Mouse (Mus musculus) naive thymus-derived CD4-positive, alpha-beta T cell, adult 5 months (primary cell): ENCODE measurements around the gene Dnah8. TPM values are rescaled to one million over a fixed set of nuclear protein-coding genes. Genes with fewer than 3 reads are reported as not detected.

Experiments
- polyA plus RNA-seq: library from polyadenylated mRNA; unstranded; fragments of 100-300 nt; shearing (Covaris generic); gene quantifications from one replicate; pipeline ENCODE4 v1.2.1, GENCODE M21; 2017

Dnah8 gene
- polyA plus RNA-seq: 25.2 TPM

GRCm38 (mm10) chr17:30624132-30624531 lies at the start of gene Dnah8:
Dnah8 (plus strand) TSS chr17:30624354.

GRCm38 (mm10) chr17:30575941-30576773 lies 48.0 kb upstream of the Dnah8 start, which contains the start of gene Btbd9:
Btbd9 (minus strand) TSS chr17:30576488.

GRCm38 (mm10) chr17:30626719-30627118 lies 2.6 kb downstream of the Dnah8 start, which contains the start of gene Glo1:
Glo1 (minus strand) TSS chr17:30626871.

GRCm38 (mm10) chr17:30901627-30902026 lies 277.5 kb downstream of the Dnah8 start, which contains the start of gene Glp1r:
Glp1r (plus strand) TSS chr17:30901817.

Other genes starting within 250 kb of the Dnah8 start
- gene Btbd9, start 47.9 kb upstream of the Dnah8 start, polyA plus RNA-seq: 110 TPM
- 75.3 TPM for gene Glo1, start 2.5 kb downstream of the Dnah8 start, polyA plus RNA-seq